Mouse (Mus musculus) C2C12 (cell line): Measurements from ENCODE around the gene Trim8. TPM values are rescaled to one million over a fixed set of nuclear protein-coding genes. Genes with fewer than 3 reads are reported as not detected.

ENCODE experiments used
- H3K27me3 ChIP-seq: one replicate; pipeline ENCODE4 v1.6.1; 2011; ENCODE audit not compliant: control insufficient read depth, insufficient read depth, insufficient read length
- H3K36me3 ChIP-seq: one replicate; pipeline ENCODE4 v1.6.1; 2011; ENCODE audit not compliant: control insufficient read depth, insufficient read depth
- H3K4me3 ChIP-seq: one replicate; pipeline ENCODE4 v1.5.1; 2011; ENCODE audit warnings: mild to moderate bottlenecking, control low read depth; ENCODE audit not compliant: poor library complexity, insufficient read depth, severe bottlenecking
- H3K79me2 ChIP-seq: one replicate; pipeline ENCODE4 v1.6.1; 2011; ENCODE audit not compliant: control insufficient read depth, insufficient read depth
- H3K79me3 ChIP-seq: one replicate; pipeline ENCODE4 v1.6.1; 2011; ENCODE audit warnings: low read depth, control low read depth
- H3ac ChIP-seq: one replicate; pipeline ENCODE3; 2011; ENCODE audit warnings: low read depth; ENCODE audit not compliant: control insufficient read depth, insufficient read length
- CEBPB ChIP-seq: IDR thresholded peaks from one replicate; pipeline ENCODE4 v1.6.1; 2011; ENCODE audit warnings: low read depth, mild to moderate bottlenecking, control low read depth, moderate library complexity
- CTCF ChIP-seq: IDR thresholded peaks from one replicate; pipeline ENCODE4 v1.5.1; 2011; ENCODE audit not compliant: control insufficient read depth, insufficient read depth, insufficient read length
- FOSL1 ChIP-seq: IDR thresholded peaks from one replicate; pipeline ENCODE4 v1.8.0; 2011; ENCODE audit warnings: mild to moderate bottlenecking, low read length; ENCODE audit not compliant: poor library complexity, insufficient read depth, severe bottlenecking
- MAX ChIP-seq: IDR thresholded peaks from one replicate; pipeline ENCODE4 v1.6.1; 2011; ENCODE audit warnings: mild to moderate bottlenecking, control low read depth
- MYOD1 ChIP-seq: IDR thresholded peaks from one replicate; pipeline ENCODE4 v1.6.1; 2011; ENCODE audit warnings: low read depth; ENCODE audit not compliant: control insufficient read depth, insufficient read length
- MYOG ChIP-seq: IDR thresholded peaks from one replicate; pipeline ENCODE4 v1.6.1; 2011; ENCODE audit not compliant: control insufficient read depth, insufficient read length; ENCODE audit errors: extremely low read depth
- USF1 ChIP-seq: IDR thresholded peaks from one replicate; pipeline ENCODE4 v1.6.1; 2011; ENCODE audit warnings: low read depth, mild to moderate bottlenecking, control low read depth, moderate library complexity
- polyA plus RNA-seq: library from polyadenylated mRNA; unstranded; fragments of >200 nt; fragmentation: generic; extraction: Trizol; gene quantifications from one replicate; pipeline ENCODE4 v1.2.1, GENCODE M21; 2012; ENCODE audit warnings: missing spikeins

The Trim8 gene
- polyA plus RNA-seq, 1 experiment, result 26.8 TPM

DNA sequence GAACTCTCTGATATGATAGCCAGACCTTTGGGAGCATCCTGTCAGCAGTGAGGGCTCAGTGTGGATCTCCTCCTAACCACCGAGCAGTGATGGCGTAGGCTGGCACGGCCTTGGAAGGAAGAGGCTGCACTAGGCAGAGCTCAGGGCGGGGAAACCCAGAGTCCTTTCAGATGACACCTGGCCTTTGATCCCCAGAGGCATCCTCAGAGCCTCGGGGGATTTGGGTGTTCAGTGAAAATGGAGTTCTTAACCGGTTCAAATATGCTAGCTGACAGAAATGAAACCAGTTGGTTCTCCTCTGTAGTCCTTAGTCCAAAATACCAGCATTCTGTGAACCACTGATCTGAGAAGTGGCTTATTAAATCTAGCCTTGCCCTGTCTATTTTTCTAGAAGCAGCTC lies 35.3 kb upstream of the Trim8 start:
- Histone ChIP-seq H3K36me3 (peaks cover 8% of the 10 kb centered on the region), H3K79me3 (no peaks in the 10 kb centered on the region), H3ac (no peak overlapping the region), H3K27me3 (no peaks in the 10 kb centered on the region), H3K79me2 (no peaks in the 10 kb centered on the region), H3K4me3 (no peak overlapping the region)
- TF ChIP-seq MAX (no peak), CTCF (no peak), USF1 (no peak), CEBPB (no peak), FOSL1 (no peak)

DNA sequence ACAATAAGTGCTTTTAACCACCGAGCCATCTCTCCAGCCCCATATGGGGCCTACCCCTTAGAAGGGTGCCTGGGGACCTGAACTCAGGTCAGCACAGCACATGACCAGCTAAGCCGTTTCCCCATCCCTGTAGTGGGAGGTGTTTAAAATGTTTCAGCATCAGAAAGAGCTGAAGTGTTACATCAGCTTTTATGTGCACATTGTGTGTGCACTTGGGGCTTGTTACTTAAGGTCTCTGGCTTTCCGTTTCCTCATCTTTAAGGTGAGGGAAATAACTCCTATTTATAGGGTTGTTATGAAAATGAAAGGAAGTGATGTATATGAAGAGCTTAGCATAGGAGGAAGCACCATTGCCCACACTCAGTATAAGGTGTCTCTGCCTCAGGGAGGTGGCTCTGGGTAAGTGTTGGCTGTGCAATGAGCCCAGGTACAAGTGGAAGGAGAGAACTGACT lies 34.4 kb upstream of the Trim8 start:
- H3ac ChIP-seq, result no peak overlapping the region
- H3K79me2 ChIP-seq, result no peaks in the 10 kb centered on the region
- no peak overlapping the region for H3K4me3 ChIP-seq
- H3K79me3 ChIP-seq, result no peaks in the 10 kb centered on the region
- H3K36me3 ChIP-seq, result peaks cover 8% of the 10 kb centered on the region
- no peaks in the 10 kb centered on the region for H3K27me3 ChIP-seq
- TF ChIP-seq CEBPB, result no peak
- TF ChIP-seq CTCF, result no peak
- TF ChIP-seq FOSL1, result no peak
- TF ChIP-seq USF1, result no peak
- TF ChIP-seq MYOG, result no peak
- no peak for TF ChIP-seq MAX
- TF ChIP-seq MYOD1, result no peak

DNA sequence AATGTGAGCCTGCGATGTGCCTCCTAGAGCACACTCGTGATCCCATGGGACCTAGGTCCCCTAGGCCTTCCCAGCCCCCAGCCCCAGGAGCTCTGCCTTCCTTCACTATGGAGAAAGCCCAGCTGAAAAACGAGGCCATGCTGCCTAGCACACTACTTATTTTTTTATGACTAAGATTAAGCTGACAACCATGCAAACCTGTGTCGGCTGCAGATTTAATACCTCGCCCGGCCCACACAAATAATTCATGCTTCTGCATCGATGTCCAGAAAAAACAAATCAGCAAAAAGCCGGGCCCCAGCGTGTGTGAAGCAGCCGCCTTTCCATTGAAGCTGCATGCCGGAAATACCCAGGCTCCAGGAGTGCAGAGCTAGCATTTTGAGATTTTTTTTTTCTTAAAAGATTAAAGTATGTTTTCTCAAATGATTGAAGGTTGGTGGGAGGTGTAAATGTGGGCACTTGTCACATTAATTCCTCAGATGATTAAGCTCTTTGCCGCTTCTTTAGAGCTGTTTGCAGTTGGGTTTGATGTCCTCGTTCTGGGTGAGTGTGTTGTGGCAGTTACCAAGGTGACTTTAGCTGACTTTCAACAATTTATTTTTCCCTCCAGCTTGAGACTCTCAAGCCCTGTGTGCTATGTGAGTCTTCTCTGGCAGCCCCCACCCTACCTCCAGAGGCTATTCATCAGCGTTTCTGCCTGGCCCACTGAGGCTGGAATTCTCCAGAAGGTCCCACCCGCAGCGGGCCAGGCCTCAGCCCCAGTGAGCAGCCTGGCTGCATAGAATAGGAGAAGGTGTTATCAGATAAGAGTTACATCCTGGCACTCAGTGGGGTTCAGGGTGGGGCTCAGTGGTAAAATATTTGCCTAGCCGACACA lies 30.9 kb upstream of the Trim8 start:
- Histone ChIP-seq H3K79me2 (no peaks in the 10 kb centered on the region), H3K4me3 (no peak overlapping the region), H3K79me3 (no peaks in the 10 kb centered on the region), H3K36me3 (peaks cover 8% of the 10 kb centered on the region), H3ac (no peak overlapping the region), H3K27me3 (no peaks in the 10 kb centered on the region)
- no peak for TF ChIP-seq CEBPB
- no peak for TF ChIP-seq CTCF
- no peak for TF ChIP-seq MAX
- TF ChIP-seq MYOG, result no peak
- no peak for TF ChIP-seq FOSL1
- TF ChIP-seq MYOD1, result no peak
- TF ChIP-seq USF1, result no peak

DNA sequence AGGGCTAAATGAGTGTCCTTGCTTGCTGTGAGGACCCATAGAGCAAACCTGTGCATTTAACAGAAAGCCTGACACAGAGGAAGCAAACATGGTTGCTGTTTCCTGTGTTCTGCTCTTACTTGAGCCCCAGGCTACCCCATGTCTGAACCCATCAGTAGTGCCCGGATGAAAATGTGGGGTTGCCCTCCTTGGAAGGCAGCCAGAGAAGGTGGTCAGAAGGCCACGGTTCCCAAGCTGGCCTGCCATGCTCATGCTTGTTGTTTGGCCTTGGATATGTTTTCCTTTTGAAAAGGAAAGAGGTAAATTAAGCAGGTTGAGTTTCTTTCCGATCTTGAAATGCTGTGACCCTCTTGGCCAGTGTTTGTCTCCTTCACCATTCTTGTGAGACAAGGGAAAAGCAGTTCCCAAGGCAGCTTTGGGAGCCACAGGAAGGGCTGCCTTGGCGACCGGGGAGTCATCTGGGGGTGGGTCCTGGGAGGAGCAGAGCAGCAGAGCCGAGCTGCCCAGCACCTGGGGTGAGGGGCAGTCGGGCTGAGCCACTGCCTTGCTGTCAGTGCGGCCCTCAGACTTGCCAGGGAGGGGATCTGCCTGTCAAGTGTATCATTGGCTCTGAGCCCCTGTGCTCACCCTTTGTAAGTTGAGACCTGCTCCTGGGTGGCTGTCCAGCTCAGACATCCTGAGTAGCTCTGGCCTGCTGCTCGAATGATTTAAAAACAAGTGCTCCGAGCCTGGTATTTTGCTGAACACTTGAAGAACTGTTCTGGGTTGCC lies 30.0 kb upstream of the Trim8 start:
- Histone ChIP-seq H3K79me3 (no peaks in the 10 kb centered on the region), H3K4me3 (no peak overlapping the region), H3ac (no peak overlapping the region), H3K27me3 (no peaks in the 10 kb centered on the region), H3K36me3 (peaks cover 8% of the 10 kb centered on the region), H3K79me2 (no peaks in the 10 kb centered on the region)
- TF ChIP-seq MAX (no peak), MYOG (no peak), CEBPB (no peak), USF1 (no peak), CTCF (no peak), FOSL1 (no peak), MYOD1 (no peak)

DNA sequence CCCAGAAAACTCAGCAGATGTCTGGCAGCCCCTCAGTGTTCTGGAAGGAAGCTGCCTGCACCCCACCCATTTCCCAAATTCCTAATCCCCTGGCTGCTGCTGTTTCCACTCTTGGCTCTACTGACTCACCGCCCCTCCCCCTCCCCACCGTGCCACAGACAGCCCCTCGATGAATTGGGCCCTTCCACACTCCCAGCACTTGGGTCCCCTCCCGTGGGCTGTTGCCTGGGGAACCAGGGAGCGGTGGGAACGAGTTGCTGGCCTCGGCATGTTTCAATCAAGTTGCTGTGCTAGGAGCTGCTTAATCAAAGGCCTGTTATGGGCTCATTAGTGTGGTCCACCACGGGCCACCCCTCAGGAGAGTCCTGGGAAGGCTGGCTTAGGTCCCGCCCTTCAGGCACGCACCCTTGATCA lies 24.1 kb upstream of the Trim8 start:
- Histone ChIP-seq H3K27me3 (no peaks in the 10 kb centered on the region), H3K36me3 (no peaks in the 10 kb centered on the region), H3K79me2 (no peaks in the 10 kb centered on the region), H3ac (no peak overlapping the region), H3K79me3 (no peaks in the 10 kb centered on the region), H3K4me3 (no peak overlapping the region)
- TF ChIP-seq USF1 (no peak), MAX (no peak), MYOD1 (no peak), CEBPB (no peak), MYOG (no peak), FOSL1 (no peak), CTCF (no peak)
